Mouse (Mus musculus) spleen, adult 18-20 months (tissue): Measurements from ENCODE around the gene Enox1.
"Not testable (repeated sequence)": the region's sequence is repeated elsewhere in the genome, so short reads cannot be mapped to it uniquely, and the experiment has no call there.

Experiments
- DNase-seq, 2 experiments: peaks; one replicate each; pipeline ENCODE4 v3.0.0; 2022; ENCODE audit warnings: mixed read lengths in 2 of 2

The Enox1 gene

DNA sequence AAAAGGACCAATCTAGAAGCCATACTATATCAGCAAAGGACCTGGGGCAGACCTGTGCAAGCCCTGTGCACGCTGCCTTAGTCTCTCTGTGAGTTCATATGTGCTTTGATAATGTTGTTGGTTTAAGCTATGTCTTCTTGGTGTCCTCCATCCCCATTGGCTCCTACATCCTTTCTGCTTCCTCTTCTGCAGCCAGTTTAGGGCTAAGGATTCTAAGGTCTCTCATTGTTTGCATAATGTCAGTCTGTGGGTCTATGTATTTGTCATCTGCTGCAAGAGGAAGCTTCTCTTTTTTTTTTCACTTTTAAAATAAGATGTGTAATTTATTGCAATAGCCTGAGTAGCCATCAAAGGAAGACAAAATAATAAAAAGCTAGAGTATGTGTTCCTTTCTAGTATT lies 369.7 kb downstream of the Enox1 start:
- DNase-seq, result no peak

DNA sequence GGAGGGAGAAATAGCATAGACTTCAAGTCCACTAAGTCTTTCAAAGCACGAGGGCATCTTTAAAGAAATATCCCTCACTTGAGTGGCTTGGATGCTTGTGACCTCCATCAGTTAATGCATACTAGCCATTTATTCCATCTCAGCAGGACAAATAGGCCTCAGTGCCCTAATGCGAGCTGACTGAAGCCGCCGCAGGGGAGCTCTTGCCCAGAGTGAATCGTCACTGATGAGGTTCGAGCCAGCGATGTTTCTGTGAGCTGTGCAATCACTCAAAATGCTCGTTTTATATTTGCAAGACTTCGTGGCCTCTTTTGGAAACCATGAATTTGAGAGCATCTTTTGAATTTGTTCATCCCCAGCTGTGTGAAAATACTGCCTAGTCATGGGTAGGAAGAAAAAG lies 372.6 kb downstream of the Enox1 start:
- no peak for DNase-seq

DNA sequence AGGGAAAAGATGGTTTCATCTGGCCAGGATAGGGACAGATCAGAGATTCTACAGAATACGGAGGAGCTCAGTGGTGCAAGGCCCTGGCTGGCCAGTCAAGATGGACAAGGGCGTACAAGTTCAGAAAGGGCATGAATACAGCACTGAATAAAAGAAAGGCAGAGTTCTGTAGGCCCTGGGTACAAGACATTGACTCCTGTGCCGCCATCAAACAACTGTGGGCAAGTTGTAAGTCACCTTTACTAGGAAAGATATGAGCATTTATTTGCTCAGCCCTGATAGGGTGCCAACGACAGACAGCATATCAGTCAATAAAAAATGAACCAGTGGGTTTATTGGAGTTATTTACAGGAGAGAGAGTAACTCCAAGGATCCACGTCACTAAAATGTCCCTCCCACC lies 373.1 kb downstream of the Enox1 start:
- DNase-seq, result no peak

DNA sequence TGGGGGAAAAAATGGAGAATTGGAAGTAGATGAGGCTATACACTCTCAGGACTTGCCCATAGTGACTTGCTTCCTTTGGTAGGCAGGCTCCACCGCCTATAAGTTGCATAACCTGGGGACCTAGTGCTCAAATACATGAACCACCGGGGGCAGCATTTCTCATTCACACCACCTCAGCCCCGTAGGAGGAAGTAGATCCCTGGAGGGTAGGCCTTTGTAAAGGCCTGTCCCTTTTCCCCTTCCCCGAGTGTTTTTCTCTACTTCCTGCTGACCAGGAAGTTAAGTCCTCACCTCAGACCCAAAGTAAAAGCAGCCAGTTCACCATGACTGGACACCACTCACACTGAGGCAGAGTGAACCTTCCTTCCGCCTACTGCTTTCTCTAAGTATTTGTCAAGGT lies 377.1 kb downstream of the Enox1 start:
- DNase-seq, result no peak

DNA sequence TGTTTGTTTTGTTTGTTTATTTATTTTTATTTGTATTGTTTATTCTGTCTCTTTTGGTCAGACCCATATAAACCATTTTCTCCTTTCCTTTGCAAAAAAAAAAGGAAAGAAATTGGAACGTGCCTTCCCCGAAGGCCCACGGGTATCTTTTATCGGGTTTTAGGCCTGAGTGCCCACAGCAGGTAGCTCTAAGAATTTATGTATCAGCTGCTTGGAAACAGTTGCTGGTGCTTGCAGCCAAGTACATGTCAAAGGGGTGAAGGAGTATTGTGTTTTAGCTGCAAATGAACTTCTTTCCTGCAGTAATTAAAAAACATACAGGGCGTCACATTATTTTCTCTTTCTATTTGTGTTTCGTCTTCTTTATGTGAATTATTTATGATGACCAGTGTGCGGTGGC lies 377.6 kb downstream of the Enox1 start:
- DNase-seq, result no peak

DNA sequence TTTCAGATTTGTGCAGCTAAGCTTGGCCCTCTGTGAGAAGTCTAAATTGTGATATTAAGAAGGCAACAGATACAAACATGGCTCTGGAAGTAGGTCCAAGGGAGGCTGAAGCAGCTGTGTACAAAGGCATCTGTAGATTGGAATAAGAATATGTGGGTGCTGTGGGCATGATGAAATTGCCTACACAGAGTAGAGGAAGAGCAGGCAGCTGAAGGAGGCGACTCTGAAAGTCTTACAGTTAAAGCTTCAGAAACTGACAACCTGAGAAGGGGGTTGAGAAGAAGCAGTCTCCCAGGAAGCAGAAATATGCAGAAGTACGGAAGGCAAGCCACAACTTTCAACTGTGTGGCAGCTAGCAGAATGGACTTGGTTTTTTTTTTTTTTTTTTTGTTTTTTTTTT lies 380.0 kb downstream of the Enox1 start:
- DNase-seq, result no peak

DNA sequence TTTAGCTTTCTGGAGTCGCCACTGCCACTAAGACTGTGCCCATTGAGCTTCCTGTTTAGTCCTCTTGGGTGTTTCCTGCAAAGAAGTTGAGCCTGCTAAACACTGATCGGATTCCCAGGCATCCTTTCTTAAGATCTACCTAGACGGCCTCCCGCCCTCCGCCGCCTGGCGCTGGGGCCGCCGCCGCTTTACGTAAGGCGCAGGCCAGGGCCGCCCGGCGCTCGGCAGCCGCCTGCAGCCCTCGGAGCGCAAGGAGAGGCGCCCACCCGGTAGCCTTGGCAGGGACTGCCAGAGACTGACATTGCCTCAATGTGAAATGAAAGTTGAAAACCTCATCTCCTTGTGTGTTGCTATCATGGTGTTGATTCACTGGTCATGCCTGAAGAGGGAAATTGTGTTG lies 383.0 kb downstream of the Enox1 start:
- DNase-seq, result not testable (repeated sequence)

DNA sequence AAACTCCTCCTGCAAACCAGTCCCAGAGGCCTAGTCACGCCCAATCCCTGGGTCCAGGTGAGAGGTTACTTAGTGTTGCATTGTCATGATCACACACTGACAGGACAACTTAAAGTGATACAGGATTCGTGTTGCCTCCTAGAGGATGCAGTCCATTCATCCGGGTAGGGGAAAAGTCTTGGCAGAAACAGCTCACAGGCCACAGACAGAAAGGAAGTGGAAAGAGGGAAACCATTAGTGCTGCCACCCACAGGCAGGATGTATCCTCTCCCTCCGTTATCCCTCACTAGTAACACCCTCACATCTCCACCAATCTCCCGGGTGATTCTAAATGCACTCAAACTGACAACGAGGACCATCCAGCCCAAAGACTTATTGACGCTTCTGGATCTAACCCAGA lies 385.4 kb downstream of the Enox1 start:
- no peak for DNase-seq

DNA sequence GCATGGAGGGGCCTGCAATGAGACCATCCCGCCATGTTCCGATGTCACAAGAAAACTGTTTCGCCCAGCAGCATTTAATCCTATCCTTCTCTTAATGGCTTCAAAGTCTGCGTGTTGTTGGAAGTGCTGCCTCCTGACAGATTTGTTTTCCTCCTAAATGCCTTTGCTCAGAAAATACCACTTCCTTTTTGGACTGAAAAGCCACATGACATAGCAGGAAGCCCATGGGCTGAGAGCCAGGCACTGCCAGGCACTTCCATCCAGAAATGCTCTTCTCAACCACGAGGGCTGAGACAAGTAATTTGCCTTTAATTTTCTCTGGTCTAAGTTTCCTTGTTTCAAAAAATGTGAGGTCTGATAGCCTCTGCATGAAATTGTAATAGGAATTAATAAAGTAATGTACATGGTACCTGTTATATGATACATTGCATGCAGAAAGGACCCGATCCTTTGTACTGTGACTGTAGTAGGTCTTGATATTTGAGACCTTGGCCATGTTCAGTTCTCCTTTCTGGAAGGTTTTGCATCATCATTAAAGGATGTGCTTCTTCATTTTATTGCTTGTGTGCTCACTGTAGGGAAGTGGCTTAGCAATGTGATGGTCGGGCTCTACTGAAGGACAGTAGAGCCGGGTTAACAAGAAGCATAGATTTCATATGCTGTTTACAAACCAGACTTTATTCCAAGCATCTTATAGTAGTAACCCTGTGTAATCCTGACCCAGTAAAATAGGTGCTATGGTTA lies 390.1 kb downstream of the Enox1 start:
- DNase-seq, result no peak

DNA sequence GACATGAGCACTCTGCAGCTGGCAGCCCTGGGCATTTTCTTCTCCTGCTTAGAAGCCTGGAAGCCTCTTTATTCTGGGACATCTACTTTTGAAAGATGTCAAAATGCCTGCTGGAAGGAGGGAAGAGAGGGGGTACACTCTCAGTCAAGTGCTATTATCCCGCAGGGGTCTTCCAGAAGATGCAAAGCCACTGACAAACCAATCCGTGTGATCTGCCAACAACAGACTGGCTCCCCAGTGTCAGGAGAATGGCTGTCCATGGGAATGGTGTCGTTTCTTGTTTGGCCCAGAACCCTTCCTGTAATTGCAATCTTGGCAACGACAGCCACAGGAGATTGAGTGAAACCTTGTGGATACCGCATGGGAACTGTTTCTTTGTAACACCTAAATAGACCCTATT lies 390.8 kb downstream of the Enox1 start:
- no peak for DNase-seq

DNA sequence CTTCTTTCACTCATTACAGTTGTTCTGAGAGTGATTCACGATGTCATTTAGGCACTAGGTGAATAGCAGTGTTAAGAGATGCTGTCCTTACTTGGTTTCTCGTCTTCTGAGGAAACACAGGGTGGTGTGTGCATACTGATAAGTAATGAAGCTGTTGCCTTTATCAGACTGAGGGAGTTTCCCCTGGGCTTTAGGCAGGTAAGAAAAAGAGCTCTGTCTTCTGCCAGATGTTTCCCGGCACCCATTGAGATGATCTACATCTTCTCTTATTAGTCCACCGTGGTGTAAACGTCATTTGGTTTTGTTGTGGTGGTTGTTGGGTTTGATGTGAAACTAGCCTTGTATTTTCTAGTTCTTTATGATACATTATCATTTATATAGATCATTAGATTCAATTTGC lies 392.4 kb downstream of the Enox1 start:
- no peak for DNase-seq

DNA sequence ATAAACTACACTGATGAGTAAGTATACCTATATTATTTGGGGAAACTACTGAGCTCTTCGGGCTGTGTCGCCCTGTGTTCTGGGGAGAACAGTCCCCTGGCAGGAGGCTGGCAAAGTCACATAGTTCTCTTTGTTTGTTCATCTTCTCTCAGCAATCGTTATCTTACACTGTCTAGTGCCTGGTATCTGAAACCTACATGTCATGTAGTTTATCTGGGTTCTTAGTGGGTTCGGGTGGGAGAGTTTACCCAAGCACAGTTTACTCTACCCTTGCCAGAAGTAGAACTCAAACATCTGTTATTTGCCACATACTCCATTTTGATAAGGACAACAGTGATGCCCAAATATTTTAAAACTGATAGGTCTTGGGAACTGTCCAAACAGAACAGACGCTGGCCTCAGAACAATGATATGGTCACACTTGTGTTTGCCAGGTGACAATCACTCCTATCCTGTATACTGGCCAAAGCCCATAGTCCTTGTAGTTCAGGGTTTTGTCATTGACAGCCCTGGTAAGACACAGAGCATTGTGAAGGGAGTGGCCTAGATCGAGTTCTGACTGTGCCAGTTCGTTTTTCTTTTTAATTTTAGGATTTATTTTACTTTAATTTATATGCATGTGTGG lies 401.0 kb downstream of the Enox1 start:
- no peak for DNase-seq

DNA sequence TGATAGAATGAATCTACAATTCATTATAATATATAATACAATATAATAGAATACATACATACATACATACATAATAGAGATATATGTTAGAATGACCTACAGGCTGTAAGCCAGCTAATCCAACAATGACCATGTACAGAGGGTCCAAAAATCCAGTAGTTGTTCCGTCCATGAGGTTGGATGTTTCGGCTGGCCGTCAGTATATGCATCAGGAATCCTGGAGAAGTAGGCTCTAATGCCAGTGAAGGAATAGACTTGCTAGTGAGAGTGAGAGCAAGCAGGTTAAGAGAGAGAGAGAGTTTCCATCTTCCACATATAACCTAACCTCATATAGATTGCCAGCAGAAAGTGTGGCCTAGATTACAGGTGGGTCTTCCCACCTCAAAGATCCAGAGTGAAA lies 402.3 kb downstream of the Enox1 start:
- DNase-seq, result no peak

DNA sequence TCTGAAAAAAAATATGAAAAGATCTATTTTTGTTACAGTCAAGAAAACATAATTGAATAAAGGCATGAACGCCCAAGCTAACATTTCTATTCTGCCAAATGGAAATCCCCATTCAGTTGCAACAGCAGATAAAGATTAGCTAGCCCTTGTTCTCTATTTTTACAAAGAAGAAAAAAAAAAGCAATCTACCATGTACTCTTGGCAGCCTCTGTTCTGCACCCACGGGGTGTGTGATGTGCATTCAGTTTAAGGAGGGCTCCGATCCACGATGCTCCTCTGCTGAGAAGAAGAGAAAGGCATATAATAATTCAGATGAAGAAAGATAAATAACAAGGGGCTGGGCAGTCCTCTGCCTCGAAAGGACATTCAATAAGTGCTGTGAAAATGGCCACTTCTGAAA lies 403.2 kb downstream of the Enox1 start:
- DNase-seq, result no peak

DNA sequence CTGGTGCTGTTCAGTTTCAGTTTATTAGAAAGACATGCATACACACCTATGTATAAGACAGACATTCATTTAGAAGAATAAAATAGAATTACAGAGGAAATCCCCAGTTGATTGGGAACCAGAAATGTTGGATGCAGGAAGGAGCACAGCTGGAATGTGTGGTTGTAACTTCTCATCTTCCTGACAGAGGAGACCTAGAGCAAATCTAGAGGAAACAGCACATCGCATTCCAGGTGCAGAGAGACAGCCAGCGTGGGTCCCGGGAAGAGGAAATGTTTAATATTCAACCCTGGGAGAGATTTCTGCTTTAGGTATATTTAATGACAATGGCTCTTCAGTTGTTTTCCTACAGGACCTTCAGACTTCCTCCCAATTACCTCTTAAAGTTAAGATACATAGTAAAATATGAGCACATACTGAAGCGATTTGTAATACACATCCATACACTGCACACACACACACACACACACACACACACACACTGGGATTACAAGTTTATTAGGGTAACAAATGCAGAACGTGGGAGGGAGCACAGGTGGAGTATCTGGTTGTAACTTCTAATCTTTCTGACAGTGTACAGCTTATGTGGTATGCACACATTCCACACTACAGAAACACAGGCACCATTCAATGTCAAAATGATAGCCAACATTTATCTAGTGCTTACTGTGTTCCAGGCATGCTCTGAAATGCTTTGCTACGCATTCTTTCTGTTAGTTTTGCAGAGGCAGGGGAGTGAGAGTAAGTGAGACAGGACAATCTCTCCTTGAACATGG lies 405.4 kb downstream of the Enox1 start:
- no peak for DNase-seq

DNA sequence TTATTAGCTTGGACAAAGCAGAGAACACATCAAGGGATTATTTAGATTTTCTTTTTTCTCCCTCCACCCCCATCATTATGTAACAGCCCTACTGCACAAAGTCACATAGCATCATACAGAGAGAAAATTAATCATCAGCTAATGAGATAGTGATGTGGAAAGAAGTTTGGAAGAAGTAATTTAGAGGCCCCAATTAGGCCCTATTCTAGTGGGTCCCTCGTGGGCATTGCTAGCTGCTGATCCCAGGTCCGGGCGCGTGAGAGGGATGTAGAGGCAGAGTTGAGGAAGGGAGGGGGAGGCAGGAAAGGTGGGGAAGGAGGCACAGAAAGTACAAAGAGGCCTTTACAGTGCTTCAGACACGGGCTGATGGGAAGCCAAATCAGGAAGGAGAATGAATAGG lies 407.4 kb downstream of the Enox1 start:
- DNase-seq, result no peak

DNA sequence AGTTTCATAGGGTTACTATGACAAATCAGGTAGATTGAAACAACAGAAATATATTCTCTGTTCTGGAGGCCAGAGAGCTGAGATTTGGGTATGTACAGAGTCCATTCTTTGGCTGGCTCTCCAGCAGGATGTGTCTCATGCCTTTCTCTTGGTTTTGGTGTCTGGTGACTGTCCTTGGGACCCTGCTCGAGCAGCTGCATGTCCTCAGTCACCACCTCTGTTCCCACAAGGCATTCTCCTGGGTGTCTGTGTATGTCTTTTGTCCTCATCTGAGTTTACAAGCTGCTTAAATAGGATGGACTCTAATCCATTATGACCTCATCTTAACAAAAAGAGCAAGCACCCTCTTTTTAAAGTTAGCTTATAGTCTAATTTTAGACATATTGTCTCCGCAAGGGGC lies 410.6 kb downstream of the Enox1 start:
- DNase-seq, result no peak

DNA sequence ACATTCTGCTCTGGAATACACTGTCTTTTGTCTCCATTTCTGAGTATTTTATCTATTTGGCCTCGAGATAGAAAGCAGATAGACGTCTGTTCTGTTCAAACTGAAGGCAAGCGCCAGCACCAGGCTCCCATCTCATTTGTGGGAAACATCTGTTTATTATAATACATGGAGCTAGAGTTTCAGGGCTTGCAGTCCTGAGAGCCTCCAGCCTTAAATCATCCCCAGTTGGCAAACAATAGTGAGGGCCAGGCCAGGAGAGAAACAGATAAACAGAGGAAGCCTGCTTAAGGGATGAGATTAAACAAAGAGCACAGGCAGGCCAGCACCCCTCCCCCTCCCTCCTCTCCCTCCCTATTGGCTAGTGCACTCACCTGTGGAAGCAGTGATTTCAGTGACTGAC lies 417.9 kb downstream of the Enox1 start:
- no peak for DNase-seq

DNA sequence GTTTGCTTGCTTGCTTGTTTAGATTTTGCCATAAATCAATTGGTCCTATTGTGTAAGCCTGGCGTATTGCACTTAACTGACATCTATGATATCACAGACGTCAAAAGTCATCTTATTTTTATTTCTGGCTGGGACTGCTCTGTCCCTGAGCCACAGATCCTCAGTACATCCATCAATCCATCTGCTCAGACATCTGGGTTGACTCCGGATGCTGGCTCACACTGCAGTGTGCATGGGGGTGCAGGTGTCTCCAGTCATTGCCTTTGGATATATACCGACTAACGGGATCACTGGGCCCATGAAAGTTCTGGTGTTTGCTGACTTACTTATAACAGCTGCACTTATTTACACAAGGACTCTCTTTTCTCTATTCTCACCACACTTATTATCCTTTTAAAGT lies 419.8 kb downstream of the Enox1 start:
- no peak for DNase-seq

DNA sequence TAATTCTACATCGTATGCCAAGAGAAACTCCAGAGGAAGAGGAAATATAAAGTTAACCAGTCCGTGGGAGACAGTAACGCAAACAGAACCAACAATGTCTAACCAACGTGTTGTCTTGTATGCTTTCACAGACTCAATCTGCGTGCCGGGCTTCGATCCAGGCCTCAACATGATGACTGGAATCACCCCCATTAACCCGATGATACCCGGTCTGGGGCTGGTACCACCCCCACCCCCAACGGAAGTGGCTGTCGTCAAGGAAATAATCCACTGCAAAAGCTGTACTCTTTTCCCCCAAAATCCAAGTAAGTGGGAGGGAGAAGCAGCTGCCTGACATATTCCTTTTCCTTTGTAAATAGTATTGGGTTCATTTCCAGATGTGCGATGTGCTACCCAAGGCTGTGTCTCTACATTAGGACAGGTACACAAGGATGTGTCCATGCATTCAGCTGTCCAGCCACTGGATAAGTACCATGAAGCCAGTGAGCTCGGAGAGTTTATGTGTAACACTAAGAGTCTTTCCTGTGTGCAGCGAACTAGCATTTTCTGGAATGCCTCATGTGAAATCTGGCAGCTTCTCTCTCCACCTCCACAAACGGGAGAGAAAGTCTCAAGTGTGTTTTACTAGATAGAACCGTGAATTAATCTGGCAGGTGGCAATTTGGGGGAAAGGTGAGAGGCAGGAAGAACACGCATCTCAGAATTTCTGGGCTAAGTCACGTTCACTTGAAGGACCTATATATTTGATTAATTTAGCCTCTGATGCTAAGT lies 421.1 kb downstream of the Enox1 start:
- no peak for DNase-seq

DNA sequence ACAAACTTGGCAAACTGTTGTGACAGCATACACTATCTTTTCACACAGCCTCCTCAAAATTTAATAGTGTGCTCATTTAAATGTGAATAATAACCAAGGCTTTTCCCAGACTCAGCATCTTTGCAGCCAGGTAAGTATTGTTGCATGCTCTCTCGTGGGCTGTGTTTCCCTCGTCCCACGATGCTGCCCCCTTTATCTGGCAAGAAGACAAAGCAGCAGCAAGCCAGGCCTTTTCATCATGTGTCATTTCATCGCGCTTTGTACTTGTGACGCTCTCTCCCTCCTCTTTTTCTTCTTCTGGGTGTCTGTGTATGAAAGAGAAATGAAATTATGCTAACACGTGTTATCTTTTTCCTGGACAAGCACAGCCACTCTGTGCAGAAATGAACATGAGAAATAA lies 421.8 kb downstream of the Enox1 start:
- DNase-seq, result no peak

DNA sequence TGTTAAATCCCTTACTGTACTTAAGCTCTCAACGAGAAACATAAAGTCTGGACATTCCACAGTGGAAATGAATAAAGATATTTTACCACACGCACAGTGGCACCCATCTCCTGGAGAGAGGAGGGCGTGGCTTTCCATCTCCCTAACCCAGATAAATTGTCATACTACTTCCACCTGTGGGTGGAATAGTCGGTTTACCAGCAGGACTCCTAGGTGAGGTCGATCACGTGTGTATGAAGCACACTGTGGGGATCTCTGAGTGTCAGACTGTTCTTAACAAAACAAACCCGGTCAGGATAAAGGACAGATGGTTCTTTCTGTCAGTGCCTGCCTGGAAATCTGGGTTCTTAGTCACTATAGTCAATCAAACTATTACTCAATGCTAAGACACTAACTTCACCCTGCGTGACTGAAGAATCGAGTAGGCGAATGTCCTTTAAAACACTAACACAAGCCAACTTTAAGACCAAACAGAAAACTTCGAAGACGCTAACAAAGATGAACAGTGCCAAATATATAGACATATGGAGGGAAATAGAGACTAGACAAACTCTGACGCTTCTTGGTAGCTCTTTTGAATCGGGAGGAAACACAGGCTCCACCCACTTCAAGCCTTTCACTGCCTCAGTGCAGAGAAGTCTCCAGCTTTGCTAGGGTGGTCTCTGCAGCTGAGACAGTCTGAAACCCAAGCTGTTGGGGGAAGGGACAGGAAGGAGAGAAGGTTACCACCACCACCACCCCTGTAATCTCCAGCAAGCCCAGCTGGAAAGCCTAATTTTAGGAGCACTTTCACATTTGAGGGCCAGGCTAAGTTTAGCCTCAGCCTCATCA lies 423.8 kb downstream of the Enox1 start:
- no peak for DNase-seq

DNA sequence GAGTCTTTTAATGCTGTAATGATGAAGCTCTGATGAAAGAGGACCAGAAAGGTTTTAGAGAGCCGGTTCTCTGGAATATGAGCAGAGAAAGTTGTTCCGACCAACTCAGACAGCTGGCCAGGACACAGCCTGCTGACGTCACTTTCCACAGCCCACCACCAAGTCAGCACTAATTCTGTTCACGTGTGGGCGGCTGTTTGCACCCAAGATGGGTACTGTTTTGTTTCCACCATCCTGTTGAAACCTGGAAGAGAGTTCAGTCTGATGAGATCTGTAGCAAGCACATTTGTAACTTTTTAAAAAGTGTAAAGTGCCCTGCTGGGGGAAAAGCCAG lies 424.3 kb downstream of the Enox1 start:
- no peak for DNase-seq
